9 mouse cellular contexts compared by ENCODE assay signal in the genomic region with DNA sequence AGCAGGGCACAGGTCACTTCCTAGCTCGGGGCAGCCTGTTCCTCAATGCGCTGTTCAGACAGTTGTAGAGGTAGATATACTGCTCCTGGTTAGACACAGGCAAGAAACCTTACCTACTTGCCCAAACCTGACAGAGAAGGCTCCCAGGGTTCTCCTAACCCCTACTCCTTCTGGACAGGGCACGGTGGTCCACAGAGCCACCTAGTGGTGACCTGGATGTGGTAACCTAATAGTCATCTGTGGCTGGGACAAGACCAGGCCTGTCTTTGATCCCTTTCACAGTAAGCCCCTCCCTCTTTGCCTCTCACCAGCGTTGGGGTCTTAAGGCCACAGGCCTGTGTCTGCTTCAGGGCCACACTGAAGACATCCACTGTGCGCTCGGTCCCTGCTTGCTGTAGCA. TPM values are rescaled to one million over a fixed set of nuclear protein-coding genes. Genes with fewer than 3 reads are reported as not detected.
DNase-seq lines count a peak whose midpoint lies in the region; ATAC-seq and TF ChIP-seq lines count a peak whose summit lies in the region.
"Had no signal": no experiment of that assay in that cellular context is flagged by ENCODE, and none has a peak within 500 bp of the region (broad histone marks: within the 10 kb centered on the region; RNA-seq: fewer than 3 reads in every experiment).

No protein-coding gene starts in this region.

- H3K9me3 ChIP-seq in ES-E14 (ENCODE audit: control insufficient read depth, insufficient read depth, low read depth, low read length): no peaks in the 10 kb centered on the region
- H3K9me3 ChIP-seq: lung, embryonic 15.5 days had no signal

- TF ChIP-seq CTCF in small intestine, adult 2 months (IDR thresholded peaks at IDR 0.05; ENCODE audit: extremely low read depth, insufficient read length, insufficient replicate concordance, low read depth, low read length): peak; percentile 49; the same call in 1 of the 2 replicates

- ATAC-seq in granulocyte monocyte progenitor cell, adult 5-6 weeks (replicated peaks; ENCODE audit: poor library complexity, severe bottlenecking): peak; percentile 37
- no peak for ATAC-seq in inflammation-experienced regulatory T-cells, adult 6 months

- peaks cover 22% of the 10 kb centered on the region for H3K27me3 ChIP-seq in small intestine, adult 2 months (ENCODE audit: control insufficient read depth, insufficient read depth, low read length)

- intact Hi-C loops in heart, postnatal 36 days (cut with DNase I): loop anchor here (5.0 kb wide), 2 partner anchors 76 to 136 kb away; no protein-coding TSS in a partner anchor

- 55% methylated on average over 6 of the region's 6 CpGs for WGBS in small intestine, adult 2 months

- peak overlapping the region; percentile 77 for H3K9ac ChIP-seq in ES-E14 (ENCODE audit: insufficient read depth, low read depth, low read length, poor library complexity, severe bottlenecking)
- H3K9ac ChIP-seq: lung, embryonic 15.5 days had no signal

- TF ChIP-seq POLR2A in small intestine, adult 2 months (IDR thresholded peaks at IDR 0.05; ENCODE audit: low read depth, low read length): no peak

- peaks cover 3 to 13% of the 10 kb centered on the region in 2 experiments; a peak in 2 of 4 replicates for H3K4me1 ChIP-seq in ES-E14 (ENCODE audit: control insufficient read depth in 2 of 2, insufficient read depth in 2 of 2, low read length in 2 of 2, poor library complexity in 1 of 2)
- H3K4me1 ChIP-seq in small intestine, adult 2 months (ENCODE audit: control insufficient read depth, insufficient read depth, insufficient read length, low read length): no peaks in the 10 kb centered on the region; the same call in 1 of the 2 replicates

- H3K27ac ChIP-seq in ES-E14 (ENCODE audit: insufficient read depth, low read depth, low read length, poor library complexity, severe bottlenecking): peak overlapping the region; percentile 64; the same call in 1 of the 2 replicates
- H3K27ac ChIP-seq in small intestine, adult 2 months (ENCODE audit: insufficient read depth, low read depth, low read length): no peak overlapping the region
- H3K27ac ChIP-seq: lung, embryonic 15.5 days had no signal

- H3K4me3 ChIP-seq in ES-E14 (ENCODE audit: insufficient read depth in 1 of 2, low read depth in 1 of 2, low read length in 2 of 2, poor library complexity in 1 of 2, severe bottlenecking in 1 of 2): peak overlapping the region; percentile 48 to 55
- H3K4me3 ChIP-seq in small intestine, adult 2 months (ENCODE audit: low read depth, low read length): no peak overlapping the region
- H3K4me3 ChIP-seq: erythroblast, embryonic 14.5 days; lung, embryonic 15.5 days had no signal

- H3K36me3 ChIP-seq in ES-E14 (ENCODE audit: control insufficient read depth, insufficient read depth, low read length, poor library complexity, severe bottlenecking): no peaks in the 10 kb centered on the region
- H3K36me3 ChIP-seq in small intestine, adult 2 months (ENCODE audit: control insufficient read depth, insufficient read depth, low read length): no peaks in the 10 kb centered on the region
- H3K36me3 ChIP-seq: lung, embryonic 15.5 days had no signal

- in situ Hi-C loops in ES-E14 (cut with MboI; ENCODE audit: low sequenced_read_pairs in 2 of 2, unreplicated experiment in 2 of 2): loop anchor here in 1 of 2 experiments (10.0 kb wide), 1 partner anchor 114 kb away; no protein-coding TSS in a partner anchor

- peak; percentile 45 to 47 for DNase-seq in heart, postnatal 36 days
- DNase-seq in heart, adult 8-10 months (ENCODE audit: low spot score): no peak
- DNase-seq in A20 (ENCODE audit: low read depth, low spot score) (peak; percentile 62), ES-E14 (ENCODE audit: low read depth, low spot score) (peak; percentile 77)

TF ChIP-seq in ES-E14, 5 proteins besides CTCF, POLR2A, EP300 and RAD21:
- TF ChIP-seq CHD2 (IDR thresholded peaks at IDR 0.05; ENCODE audit: low read depth, low read length) (no peak), MAFK (IDR thresholded peaks at IDR 0.05; ENCODE audit: insufficient read depth, low read depth, low read length) (no peak), ZNF384 (IDR thresholded peaks at IDR 0.05; ENCODE audit: low read depth, low read length) (no peak), ZC3H11A (IDR thresholded peaks at IDR 0.05; ENCODE audit: borderline replicate concordance, low read depth, low read length) (no peak), HCFC1 (IDR thresholded peaks at IDR 0.05; ENCODE audit: borderline replicate concordance, insufficient read depth, low read length) (no peak)

RNA-seq across cellular contexts. Expression of a gene that starts 3.5 kb away (rescaled TPM):
- total RNA-seq in heart, postnatal 36 days (2021): 10 to 100 TPM; 15.6 to 19.8 TPM
- total RNA-seq in heart, adult 8-10 months (2022): 10 to 100 TPM; 12.9 to 17.9 (median 15.9) TPM
- total RNA-seq in ES-E14 (2012; rRNA removed): 1.7 TPM in 2 replicates
- total RNA-seq in granulocyte monocyte progenitor cell, adult 5-6 weeks (2014; fragmentation: Nextera tagmentation): not detected in 2 replicates
- total RNA-seq in granulocyte monocyte progenitor cell, adult 5-6 weeks (2017): 0.04 TPM in 1 of 2 replicates, not detected in the other
- polyA plus RNA-seq in small intestine, adult 2 months (2012; rRNA removed): 0.06 and 0.17 TPM in 2 replicates
- polyA plus RNA-seq in inflammation-experienced regulatory T-cells, adult 6 months (2017; shearing (Covaris generic)): under 1 TPM in 2 of 3 experiments, not detected in 1; 0.05 to 0.28 TPM
- polyA plus RNA-seq: erythroblast, embryonic 14.5 days had no signal

RNA-seq across cellular contexts. Expression of a gene that starts 23.9 kb away (rescaled TPM):
- total RNA-seq in heart, postnatal 36 days (2021): under 1 TPM; 0.69 to 0.70 TPM
- total RNA-seq in heart, adult 8-10 months (2022): 1 to 10 TPM in 1 of 4 experiments, under 1 TPM in 3; 0.34 to 1.5 (median 0.49) TPM
- 1.1 and 2.3 TPM in 2 replicates for total RNA-seq in ES-E14 (2012; rRNA removed)
- 133 and 146 TPM in 2 replicates for total RNA-seq in granulocyte monocyte progenitor cell, adult 5-6 weeks (2014; fragmentation: Nextera tagmentation)
- total RNA-seq in granulocyte monocyte progenitor cell, adult 5-6 weeks (2017): 101 and 112 TPM in 2 replicates
- 3.9 and 5.4 TPM in 2 replicates for polyA plus RNA-seq in small intestine, adult 2 months (2012; rRNA removed)
- polyA plus RNA-seq in inflammation-experienced regulatory T-cells, adult 6 months (2017; shearing (Covaris generic)): 100 to 1,000 TPM; 161 to 188 (median 171) TPM

RNA-seq across cellular contexts. Expression of a gene that starts 38.0 kb away (rescaled TPM):
- total RNA-seq in heart, postnatal 36 days (2021): 10 to 100 TPM; 21.1 to 26.7 TPM
- total RNA-seq in heart, adult 8-10 months (2022): 10 to 100 TPM; 19.0 to 21.4 (median 20.7) TPM
- total RNA-seq in ES-E14 (2012; rRNA removed): 17.5 and 19.3 TPM in 2 replicates
- total RNA-seq in granulocyte monocyte progenitor cell, adult 5-6 weeks (2014; fragmentation: Nextera tagmentation): 35.6 and 48.5 TPM in 2 replicates
- 18.3 and 20.3 TPM in 2 replicates for total RNA-seq in granulocyte monocyte progenitor cell, adult 5-6 weeks (2017)
- 31.0 and 82.9 TPM in 2 replicates for polyA plus RNA-seq in small intestine, adult 2 months (2012; rRNA removed)
- polyA plus RNA-seq in inflammation-experienced regulatory T-cells, adult 6 months (2017; shearing (Covaris generic)): 10 to 100 TPM; 10.6 to 19.4 (median 14.2) TPM

RNA-seq across cellular contexts. Expression of a gene that starts 58.9 kb away (rescaled TPM):
- 1 to 10 TPM in 1 of 2 experiments, under 1 TPM in 1; 0.92 to 1.0 TPM for total RNA-seq in heart, postnatal 36 days (2021)
- total RNA-seq in heart, adult 8-10 months (2022): under 1 TPM; 0.44 to 0.71 (median 0.65) TPM
- total RNA-seq in ES-E14 (2012; rRNA removed): 0.26 TPM in 1 of 2 replicates, not detected in the other
- not detected in 2 replicates for total RNA-seq in granulocyte monocyte progenitor cell, adult 5-6 weeks (2014; fragmentation: Nextera tagmentation)
- not detected in 2 replicates for total RNA-seq in granulocyte monocyte progenitor cell, adult 5-6 weeks (2017)
- polyA plus RNA-seq in small intestine, adult 2 months (2012; rRNA removed): 1.9 and 2.2 TPM in 2 replicates
- polyA plus RNA-seq in inflammation-experienced regulatory T-cells, adult 6 months (2017; shearing (Covaris generic)): not detected
- polyA plus RNA-seq: erythroblast, embryonic 14.5 days had no signal

Comparison
In these comparisons a context has a peak if more than half of its experiments do, and no peak if none do; other contexts are left out.
1. RNA of a gene that starts 23.9 kb away (total RNA-seq): 101 to 146 TPM in granulocyte monocyte progenitor cell, adult 5-6 weeks; 1.1 to 2.3 TPM in ES-E14, 0.69 to 0.70 TPM in heart, postnatal 36 days and 0.34 to 1.5 TPM in heart, adult 8-10 months; every median in the first group is over 10 times any median in the second.